Mouse (Mus musculus): ENCODE data around the gene Wnt7b. TPM values are rescaled to one million over a fixed set of nuclear protein-coding genes. Genes with fewer than 3 reads are reported as not detected.

Wnt7b gene
- polyA plus RNA-seq, 1 experiment from 2014 or later = 20.2 TPM

DNA sequence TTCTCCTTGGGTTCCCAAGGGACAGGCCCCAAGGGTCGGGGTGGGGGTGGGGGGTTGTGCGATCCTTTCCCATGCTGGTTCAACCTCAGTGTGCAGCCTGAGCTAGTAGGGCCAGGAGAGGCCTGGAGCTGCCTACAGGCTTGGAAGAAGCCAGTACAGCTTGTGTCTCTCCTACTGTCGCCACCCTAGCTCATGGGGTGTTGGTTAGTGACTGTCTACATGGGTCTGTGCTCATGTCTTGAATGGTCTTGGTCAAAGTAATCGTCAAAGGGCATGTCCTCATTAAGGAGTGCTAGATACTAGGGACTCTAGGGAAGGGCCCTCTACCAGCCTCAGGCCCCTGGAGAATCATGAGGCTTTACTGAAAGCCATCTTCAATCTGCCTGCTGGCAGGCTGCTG lies 84.7 kb downstream of the Wnt7b start:
- no peak overlapping the region for H3K27ac ChIP-seq (replicated peaks)

DNA sequence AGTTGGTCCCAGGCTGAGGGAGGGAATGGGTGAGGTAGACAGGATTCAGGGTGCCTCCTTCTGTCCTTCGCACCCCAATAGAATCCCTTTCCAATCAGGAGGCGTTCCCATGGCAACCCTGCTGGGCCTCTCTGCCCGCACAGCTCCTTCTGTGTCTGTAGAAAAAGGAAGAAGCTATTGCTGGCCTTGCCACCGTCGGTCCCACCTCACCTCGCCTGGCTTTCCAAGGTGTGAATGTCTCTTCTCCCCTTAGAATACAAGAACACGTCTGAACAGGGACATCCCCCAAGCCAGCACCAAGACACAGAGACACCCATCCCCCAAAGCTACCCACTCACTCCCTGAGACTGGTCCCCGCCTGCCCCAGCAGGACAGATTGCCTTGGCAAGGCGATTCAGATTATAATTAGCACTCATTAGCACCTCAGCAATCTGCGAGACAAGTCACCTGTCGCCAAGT lies 88.1 kb downstream of the Wnt7b start:
- Histone ChIP-seq H3K27ac (replicated peaks) (no peak overlapping the region), H3K9ac (replicated peaks) (no peak overlapping the region), H3K4me2 (no peak overlapping the region), H3K4me3 (replicated peaks) (no peak overlapping the region), H3K27me3 (replicated peaks) (no peaks in the 10 kb centered on the region), H3K36me3 (no peaks in the 10 kb centered on the region), H3K9me3 (replicated peaks) (no peaks in the 10 kb centered on the region), H3K4me1 (peaks cover 18% of the 10 kb centered on the region)
- peak; percentile 63; the same call in 1 of the 2 replicates for ATAC-seq (ENCODE audit: low FRiP score)
- WGBS = 6% methylated on average over 11 of the region's 11 CpGs

More for the DNA sequence above, 84.7 kb downstream of the Wnt7b start:
- no peak for ATAC-seq (ENCODE audit: low FRiP score)
- H3K4me2 ChIP-seq = no peak overlapping the region
- 77% methylated on average over 4 of the region's 4 CpGs for WGBS
- no peak overlapping the region for H3K4me3 ChIP-seq (replicated peaks)
- no peaks in the 10 kb centered on the region for H3K9me3 ChIP-seq (replicated peaks)
- no peak overlapping the region for H3K9ac ChIP-seq (replicated peaks)
- peaks cover 15% of the 10 kb centered on the region for H3K4me1 ChIP-seq
- no peaks in the 10 kb centered on the region for H3K36me3 ChIP-seq
- H3K27me3 ChIP-seq (replicated peaks) = no peaks in the 10 kb centered on the region

DNA sequence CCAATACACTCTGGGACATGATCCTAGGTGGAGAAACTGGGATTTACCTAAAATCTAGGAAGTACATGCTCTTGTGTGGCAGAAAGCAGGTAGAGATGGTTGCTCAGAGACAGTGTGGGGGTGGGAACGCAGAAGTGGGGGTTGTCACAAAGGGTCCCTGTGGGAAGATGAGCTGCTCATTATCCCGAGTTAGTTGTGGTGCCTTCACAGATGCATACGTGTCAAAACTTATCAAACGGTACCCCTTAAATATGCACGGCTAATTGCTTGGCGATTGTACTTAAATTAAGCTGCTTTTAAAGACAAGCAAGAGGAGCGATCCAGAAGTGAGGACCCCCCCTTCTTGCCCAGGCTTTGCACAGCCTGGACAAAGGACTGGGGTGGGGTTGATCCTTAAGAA lies 92.5 kb downstream of the Wnt7b start:
- no peaks in the 10 kb centered on the region for H3K27me3 ChIP-seq (replicated peaks)
- no peak overlapping the region for H3K9ac ChIP-seq (replicated peaks)
- 58% methylated on average over 7 of the region's 7 CpGs for WGBS

DNA sequence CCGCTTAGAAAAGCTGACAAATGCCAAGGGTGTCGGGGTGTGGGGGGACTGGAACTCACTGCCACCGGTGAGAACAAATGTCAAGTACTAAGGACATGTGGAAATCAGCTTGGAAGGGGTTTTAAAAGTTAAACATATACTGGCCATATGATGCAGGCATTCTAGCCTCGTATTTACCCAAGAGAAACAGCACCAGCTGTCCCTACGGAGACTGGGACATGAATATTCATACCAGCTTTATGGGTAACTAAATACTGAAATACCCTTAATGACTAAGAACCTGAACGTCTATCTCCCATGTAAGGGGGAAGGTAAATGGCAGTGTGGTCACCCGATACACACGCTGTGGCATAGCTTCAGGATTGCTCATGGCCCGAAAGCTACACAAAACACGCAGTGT lies 93.4 kb downstream of the Wnt7b start:
- 63% methylated on average over 10 of the region's 10 CpGs for WGBS
- no peak for ATAC-seq (ENCODE audit: low FRiP score)
- H3K4me1 ChIP-seq = peaks cover 6% of the 10 kb centered on the region
- no peaks in the 10 kb centered on the region for H3K27me3 ChIP-seq (replicated peaks)
- no peak overlapping the region for H3K4me3 ChIP-seq (replicated peaks)
- no peaks in the 10 kb centered on the region for H3K9me3 ChIP-seq (replicated peaks)
- H3K27ac ChIP-seq (replicated peaks) = no peak overlapping the region
- no peak overlapping the region for H3K4me2 ChIP-seq
- H3K36me3 ChIP-seq = no peaks in the 10 kb centered on the region
- no peak overlapping the region for H3K9ac ChIP-seq (replicated peaks)

More for the DNA sequence above, 92.5 kb downstream of the Wnt7b start:
- Histone ChIP-seq H3K9me3 (replicated peaks) (no peaks in the 10 kb centered on the region), H3K4me2 (no peak overlapping the region), H3K27ac (replicated peaks) (no peak overlapping the region), H3K36me3 (no peaks in the 10 kb centered on the region), H3K4me1 (peaks cover 14% of the 10 kb centered on the region), H3K4me3 (replicated peaks) (no peak overlapping the region)
- ATAC-seq (ENCODE audit: low FRiP score) = no peak

Other genes with a start within 250 kb of the Wnt7b start
- 478 and 503 TPM in 2 replicates for gene Atxn10, start 246.2 kb downstream of the Wnt7b start, polyA plus RNA-seq (2015; fragmentation: Nextera tagmentation; extraction: Ambion mirVana)
- not detected in 2 replicates for gene 7530416G11Rik, start 79.2 kb downstream of the Wnt7b start, polyA plus RNA-seq (2015; fragmentation: Nextera tagmentation; extraction: Ambion mirVana)
- 1.5 and 2.0 TPM in 2 replicates for gene Ppara, start 152.5 kb upstream of the Wnt7b start, polyA plus RNA-seq (2015; fragmentation: Nextera tagmentation; extraction: Ambion mirVana)
- 22.3 and 25.7 TPM in 2 replicates for gene Cdpf1, start 229.2 kb upstream of the Wnt7b start, polyA plus RNA-seq (2015; fragmentation: Nextera tagmentation; extraction: Ambion mirVana)
- 0.06 and 0.17 TPM in 2 replicates for gene Pkdrej, start 239.3 kb upstream of the Wnt7b start, polyA plus RNA-seq (2015; fragmentation: Nextera tagmentation; extraction: Ambion mirVana)
- 3.8 and 6.5 TPM in 2 replicates for gene Ttc38, start 249.8 kb upstream of the Wnt7b start, polyA plus RNA-seq (2015; fragmentation: Nextera tagmentation; extraction: Ambion mirVana)